Mouse (Mus musculus) adrenal gland, postnatal 10 days (tissue): ENCODE measurements around the gene Tsen54. TPM values are rescaled to one million over a fixed set of nuclear protein-coding genes. Genes with fewer than 3 reads are reported as not detected.

Experiments used
- DNase-seq: peaks from one replicate; pipeline ENCODE4 v3.0.0; 2021; ENCODE audit warnings: mixed read lengths
- microRNA-seq: library from miRNA; unstranded; fragments of <30 nt; microRNA quantifications from one replicate; pipeline ENCODE4 v1.2.0, GENCODE M21; 2021
- total RNA-seq, 2 experiments: library from RNA; stranded (reverse); gene quantifications; 2 replicates each; pipeline ENCODE4 v1.2.3; 2021

The Tsen54 gene
- total RNA-seq, 2 experiments from 2014 or later, result 13.8 to 19.4 TPM

- peak; percentile 96 for DNase-seq
Measured at GRCm38 (mm10) chr11:115859143-115859945, 44.8 kb downstream of the Tsen54 start.

- DNase-seq, result no peak
Measured at GRCm38 (mm10) chr11:115863895-115864294, 49.4 kb downstream of the Tsen54 start.

- no peak for DNase-seq
Measured at GRCm38 (mm10) chr11:115869393-115869792, 54.9 kb downstream of the Tsen54 start.

- DNase-seq, result no peak
Measured at GRCm38 (mm10) chr11:115872437-115872836, 57.9 kb downstream of the Tsen54 start.

Small RNAs within 50 kb of the gene (microRNA-seq; reads per million reads assigned to microRNA genes)
- not detected for gene Mir5621

Other genes with a start within 250 kb of the Tsen54 start
- gene Mrps7, start 210.8 kb upstream of the Tsen54 start, total RNA-seq, result 10 to 100 TPM; 92.1 to 92.6 TPM
- 10 to 100 TPM; 20.0 to 35.9 TPM for gene Gga3, start 210.7 kb upstream of the Tsen54 start, total RNA-seq
- 100 to 1,000 TPM; 110 to 140 TPM for gene Mif4gd, start 201.8 kb upstream of the Tsen54 start, total RNA-seq
- gene Slc25a19, start 186.4 kb upstream of the Tsen54 start, total RNA-seq, result 100 to 1,000 TPM; 169 to 231 TPM
- gene Grb2, start 106.1 kb upstream of the Tsen54 start, total RNA-seq, result 100 to 1,000 TPM in 1 of 2 experiments, 10 to 100 TPM in 1; 99.1 to 104 TPM
- gene Tmem94, start 49.3 kb upstream of the Tsen54 start, total RNA-seq, result 10 to 100 TPM; 62.0 to 79.6 TPM
- 10 to 100 TPM; 43.3 to 47.0 TPM for gene Caskin2, start 1.1 kb upstream of the Tsen54 start, total RNA-seq
- gene Llgl2, start 9.3 kb downstream of the Tsen54 start, total RNA-seq, result 10 to 100 TPM; 12.7 to 14.0 TPM
- gene Myo15b, start 43.7 kb downstream of the Tsen54 start, total RNA-seq, result 1 to 10 TPM in 1 of 2 experiments, under 1 TPM in 1; 0.91 to 1.2 TPM
- 1 to 10 TPM; 1.5 to 2.6 TPM for gene Smim5, start 85.2 kb downstream of the Tsen54 start, total RNA-seq
- under 1 TPM in 1 of 2 experiments, not detected in 1; 0.30 TPM for gene Smim6, start 97.3 kb downstream of the Tsen54 start, total RNA-seq
- gene Sap30bp, start 118.6 kb downstream of the Tsen54 start, total RNA-seq, result 10 to 100 TPM; 38.0 to 38.1 TPM
- gene Recql5, start 118.8 kb downstream of the Tsen54 start, total RNA-seq, result 10 to 100 TPM; 17.8 to 24.5 TPM
- 1 to 10 TPM; 3.1 to 4.7 TPM for gene Itgb4, start 160.0 kb downstream of the Tsen54 start, total RNA-seq
- gene Galk1, start 198.0 kb downstream of the Tsen54 start, total RNA-seq, result 10 to 100 TPM; 67.0 to 90.6 TPM
- gene H3f3b, start 213.2 kb downstream of the Tsen54 start, total RNA-seq, result 100 to 1,000 TPM; 401 to 426 TPM
- 10 to 100 TPM; 21.0 to 26.0 TPM for gene Unk, start 215.6 kb downstream of the Tsen54 start, total RNA-seq